Mouse (Mus musculus): ENCODE data around the gene Lysmd3. TPM values are rescaled to one million over a fixed set of nuclear protein-coding genes. Genes with fewer than 3 reads are reported as not detected.

Gene Lysmd3
- polyA plus RNA-seq, 1 experiment from 2014 or later, result 27.1 TPM

DNA sequence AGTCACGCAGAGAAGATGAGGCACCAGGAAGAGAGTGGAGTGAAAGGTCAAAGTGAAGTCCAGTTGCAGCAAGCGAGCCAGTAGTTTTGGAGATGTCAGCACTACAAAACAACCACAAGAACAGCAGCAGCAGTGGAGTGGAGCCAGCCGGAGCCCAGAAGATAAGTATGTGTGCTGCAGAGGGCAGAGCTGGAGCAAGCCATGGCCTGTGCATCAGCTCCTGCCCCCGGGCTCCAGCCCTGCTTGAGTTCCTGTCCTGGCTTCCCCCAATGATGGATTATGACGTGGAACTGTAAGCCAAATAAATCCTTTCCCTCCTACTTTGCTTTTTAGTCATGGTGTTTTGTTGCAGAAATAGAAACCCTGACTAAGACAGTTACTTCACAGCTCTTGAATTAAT is 26.8 kb downstream of the Lysmd3 start:
- Histone ChIP-seq H3K9ac (no peak overlapping the region), H3K27ac (no peak overlapping the region), H3K36me3 (peaks cover 14% of the 10 kb centered on the region; the same call in 1 of the 2 replicates), H3K27me3 (no peaks in the 10 kb centered on the region), H3K4me2 (no peak overlapping the region), H3K4me3 (no peak overlapping the region), H3K9me3 (no peaks in the 10 kb centered on the region), H3K4me1 (peaks cover 16% of the 10 kb centered on the region)
- 79% methylated on average over 5 of the region's 5 CpGs for WGBS
- no peak for ATAC-seq (ENCODE audit: insufficient number of reproducible peaks, insufficient read depth, low FRiP score, low TSS enrichment, low read depth)

DNA sequence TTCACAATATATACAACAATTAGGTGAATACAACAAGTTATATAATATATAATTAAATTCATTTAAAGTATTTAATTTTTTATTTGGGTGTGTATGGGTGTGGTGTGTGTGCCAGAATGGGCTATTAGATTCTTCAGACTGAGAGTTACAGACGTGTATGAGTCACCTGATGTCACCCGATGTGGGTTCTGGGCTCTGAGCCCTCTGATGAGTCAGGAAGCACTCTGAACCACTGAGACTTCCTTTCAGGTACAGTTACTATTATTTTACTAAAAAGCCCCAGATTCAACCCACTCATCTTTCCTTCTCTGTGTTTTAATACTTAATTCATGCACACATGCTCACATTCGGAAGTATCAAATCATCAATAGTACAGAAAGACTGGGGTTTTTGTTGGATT is 27.4 kb downstream of the Lysmd3 start:
- 92% methylated on average over 3 of the region's 3 CpGs for WGBS
- peaks cover 19% of the 10 kb centered on the region for H3K36me3 ChIP-seq
- no peak for ATAC-seq (ENCODE audit: insufficient number of reproducible peaks, insufficient read depth, low FRiP score, low TSS enrichment, low read depth)

DNA sequence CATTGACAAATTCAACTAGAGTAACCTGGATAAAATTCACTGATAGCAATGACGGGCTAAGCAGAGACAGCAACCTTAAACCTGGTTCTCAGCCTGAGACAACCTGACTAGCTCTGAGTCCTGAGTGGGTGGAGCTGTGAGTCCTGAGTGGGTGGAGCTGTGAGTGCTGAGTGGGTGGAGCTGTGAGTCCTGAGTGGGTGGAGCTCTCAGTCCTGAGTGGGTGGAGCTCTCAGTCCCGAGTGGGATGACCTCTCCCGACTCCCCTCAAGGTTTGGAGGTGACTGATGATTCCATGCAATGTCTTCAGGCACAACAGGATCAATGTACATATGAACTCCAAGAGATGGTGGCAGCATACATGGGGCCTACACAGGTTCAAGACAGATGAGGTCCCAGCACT is 32.1 kb downstream of the Lysmd3 start:
- 89% methylated on average over 3 of the region's 3 CpGs for WGBS
- Histone ChIP-seq H3K9me3 (no peaks in the 10 kb centered on the region), H3K36me3 (peaks cover 20% of the 10 kb centered on the region), H3K4me2 (no peak overlapping the region), H3K9ac (no peak overlapping the region), H3K27me3 (no peaks in the 10 kb centered on the region), H3K4me1 (no peaks in the 10 kb centered on the region), H3K27ac (no peak overlapping the region), H3K4me3 (no peak overlapping the region)
- no peak for ATAC-seq (ENCODE audit: insufficient number of reproducible peaks, insufficient read depth, low FRiP score, low TSS enrichment, low read depth)

More for the DNA sequence above, 27.4 kb downstream of the Lysmd3 start:
- no peak overlapping the region for H3K27ac ChIP-seq
- H3K9ac ChIP-seq, result no peak overlapping the region
- H3K4me3 ChIP-seq, result no peak overlapping the region
- no peaks in the 10 kb centered on the region for H3K9me3 ChIP-seq
- H3K4me1 ChIP-seq, result peaks cover 11% of the 10 kb centered on the region
- no peak overlapping the region for H3K4me2 ChIP-seq
- H3K27me3 ChIP-seq, result no peaks in the 10 kb centered on the region

DNA sequence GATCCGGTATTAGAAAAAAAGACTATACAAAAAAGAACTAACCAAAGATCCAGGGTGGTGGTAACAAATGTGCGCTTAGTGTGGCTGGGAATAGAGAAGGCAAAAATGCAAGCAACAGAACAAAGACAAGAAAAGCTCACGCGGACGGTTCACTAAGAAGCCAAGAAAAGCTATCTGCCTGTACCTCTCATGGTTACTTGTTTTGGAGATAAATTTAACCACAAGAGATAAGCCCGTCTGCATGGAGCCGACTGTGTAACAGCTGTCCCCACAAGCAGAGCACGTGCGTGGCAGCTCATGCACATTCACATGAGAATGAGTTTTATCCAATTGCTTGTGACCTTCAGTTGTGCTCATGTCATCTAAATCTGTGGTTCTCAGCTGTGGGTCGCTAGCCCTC is 33.0 kb downstream of the Lysmd3 start:
- no peak for ATAC-seq (ENCODE audit: insufficient number of reproducible peaks, insufficient read depth, low FRiP score, low TSS enrichment, low read depth)
- no peak overlapping the region for H3K4me3 ChIP-seq
- WGBS, result 74% methylated on average over 10 of the region's 10 CpGs
- no peak overlapping the region for H3K27ac ChIP-seq
- H3K4me1 ChIP-seq, result no peaks in the 10 kb centered on the region
- H3K9ac ChIP-seq, result no peak overlapping the region
- H3K27me3 ChIP-seq, result no peaks in the 10 kb centered on the region
- H3K4me2 ChIP-seq, result no peak overlapping the region
- no peaks in the 10 kb centered on the region for H3K9me3 ChIP-seq
- peaks cover 18% of the 10 kb centered on the region for H3K36me3 ChIP-seq

DNA sequence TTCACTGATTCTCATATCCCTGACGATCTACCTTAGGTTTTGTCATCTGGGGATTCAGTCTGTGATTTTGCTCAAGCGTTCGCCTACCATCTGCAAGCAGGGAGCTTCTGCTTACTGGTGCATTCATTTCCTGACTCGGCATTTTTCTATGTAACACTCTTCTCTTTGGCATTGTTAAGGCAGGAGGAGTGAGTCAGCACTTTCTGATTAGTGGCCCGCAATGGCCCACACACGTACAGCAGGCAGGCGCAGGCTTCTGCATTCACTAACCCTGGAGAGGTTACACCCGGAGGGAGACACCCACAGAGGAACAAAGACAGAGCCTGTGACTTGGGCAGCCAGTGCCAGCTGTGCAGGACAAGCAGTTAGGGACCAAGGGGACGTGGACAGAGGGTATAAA is 34.1 kb downstream of the Lysmd3 start:
- Histone ChIP-seq H3K4me2 (no peak overlapping the region), H3K4me1 (no peaks in the 10 kb centered on the region), H3K4me3 (no peak overlapping the region), H3K36me3 (peaks cover 12% of the 10 kb centered on the region), H3K27ac (no peak overlapping the region), H3K27me3 (no peaks in the 10 kb centered on the region), H3K9me3 (no peaks in the 10 kb centered on the region), H3K9ac (no peak overlapping the region)
- WGBS, result 58% methylated on average over 9 of the region's 9 CpGs
- no peak for ATAC-seq (ENCODE audit: insufficient number of reproducible peaks, insufficient read depth, low FRiP score, low TSS enrichment, low read depth)

DNA sequence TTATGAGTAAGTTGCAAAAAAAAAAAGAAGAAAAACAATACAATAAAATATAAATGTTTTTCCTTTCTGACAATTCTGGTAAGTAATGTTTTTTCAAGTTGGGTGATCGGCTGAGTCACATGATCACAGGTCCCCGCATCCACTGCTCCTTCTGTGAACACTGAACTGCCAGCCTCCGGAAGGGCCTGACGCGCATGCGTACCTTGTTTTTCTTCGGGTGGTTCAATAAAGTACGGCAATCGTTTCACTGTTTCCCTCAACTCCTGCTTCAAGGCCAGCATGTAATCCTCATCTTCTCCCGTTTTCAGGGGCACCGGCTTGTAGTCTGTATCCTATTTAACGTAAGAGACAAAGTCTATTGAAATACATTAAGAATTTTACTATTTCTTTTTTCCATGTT is 37.0 kb downstream of the Lysmd3 start:
- 91% methylated on average over 12 of the region's 12 CpGs for WGBS
- Histone ChIP-seq H3K9ac (no peak overlapping the region), H3K27me3 (no peaks in the 10 kb centered on the region), H3K4me3 (no peak overlapping the region), H3K4me1 (no peaks in the 10 kb centered on the region), H3K4me2 (no peak overlapping the region), H3K27ac (no peak overlapping the region), H3K36me3 (peaks cover 22% of the 10 kb centered on the region), H3K9me3 (no peaks in the 10 kb centered on the region)
- ATAC-seq (ENCODE audit: insufficient number of reproducible peaks, insufficient read depth, low FRiP score, low TSS enrichment, low read depth), result no peak

DNA sequence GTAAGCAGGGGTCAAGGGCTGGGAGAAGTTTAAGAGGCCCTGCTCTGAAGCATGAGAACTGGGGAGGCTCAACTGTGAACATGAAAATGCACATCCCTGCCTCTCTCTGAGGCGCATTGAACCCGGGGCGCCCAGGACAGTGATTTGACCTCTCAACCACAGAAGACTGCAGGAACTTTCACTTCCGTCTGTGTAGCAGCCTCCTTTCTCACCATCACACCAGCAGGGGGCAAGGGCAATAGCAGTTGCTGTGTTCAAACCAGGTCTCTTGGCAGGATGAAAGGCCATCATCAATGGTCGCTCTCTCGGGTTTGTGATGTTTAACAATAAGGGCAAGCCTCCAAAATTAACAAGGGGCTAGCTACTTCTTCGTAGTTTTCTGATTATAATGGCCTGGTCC is 45.7 kb downstream of the Lysmd3 start:
- Histone ChIP-seq H3K36me3 (peaks cover 3% of the 10 kb centered on the region), H3K4me1 (0 out of 2 replicates have a peak, but pooled peaks cover 5% of the 10 kb centered on the region), H3K27me3 (no peaks in the 10 kb centered on the region), H3K9ac (no peak overlapping the region), H3K27ac (no peak overlapping the region), H3K4me2 (no peak overlapping the region), H3K4me3 (no peak overlapping the region), H3K9me3 (no peaks in the 10 kb centered on the region)
- 84% methylated on average over 7 of the region's 7 CpGs for WGBS
- ATAC-seq (ENCODE audit: insufficient number of reproducible peaks, insufficient read depth, low FRiP score, low TSS enrichment, low read depth), result no peak

DNA sequence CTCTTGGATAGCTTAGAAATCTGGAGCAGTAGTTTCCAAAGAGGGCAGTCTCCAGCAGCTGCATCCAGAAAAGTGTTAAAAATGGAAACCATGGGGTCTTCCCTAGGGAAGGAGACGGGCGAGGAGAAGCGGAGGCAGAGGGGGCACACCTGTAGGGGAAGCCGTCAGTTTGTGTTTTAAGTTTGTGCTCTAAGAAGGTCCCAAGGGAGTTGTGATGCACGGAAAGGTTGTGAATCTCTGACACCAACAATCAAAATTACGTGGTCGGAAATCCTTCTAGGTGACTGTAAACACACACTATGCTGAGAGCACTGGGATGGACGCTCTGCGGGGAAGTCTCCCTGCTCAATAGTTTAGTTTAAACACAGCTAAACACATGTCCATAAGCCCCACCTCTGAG is 46.2 kb downstream of the Lysmd3 start:
- 82% methylated on average over 9 of the region's 9 CpGs for WGBS
- no peak for ATAC-seq (ENCODE audit: insufficient number of reproducible peaks, insufficient read depth, low FRiP score, low TSS enrichment, low read depth)
- no peaks in the 10 kb centered on the region for H3K27me3 ChIP-seq
- H3K4me1 ChIP-seq, result 0 out of 2 replicates have a peak, but pooled peaks cover 5% of the 10 kb centered on the region
- H3K9me3 ChIP-seq, result no peaks in the 10 kb centered on the region
- H3K27ac ChIP-seq, result no peak overlapping the region
- no peak overlapping the region for H3K4me2 ChIP-seq
- no peak overlapping the region for H3K9ac ChIP-seq
- H3K4me3 ChIP-seq, result no peak overlapping the region
- H3K36me3 ChIP-seq, result no peaks in the 10 kb centered on the region

DNA sequence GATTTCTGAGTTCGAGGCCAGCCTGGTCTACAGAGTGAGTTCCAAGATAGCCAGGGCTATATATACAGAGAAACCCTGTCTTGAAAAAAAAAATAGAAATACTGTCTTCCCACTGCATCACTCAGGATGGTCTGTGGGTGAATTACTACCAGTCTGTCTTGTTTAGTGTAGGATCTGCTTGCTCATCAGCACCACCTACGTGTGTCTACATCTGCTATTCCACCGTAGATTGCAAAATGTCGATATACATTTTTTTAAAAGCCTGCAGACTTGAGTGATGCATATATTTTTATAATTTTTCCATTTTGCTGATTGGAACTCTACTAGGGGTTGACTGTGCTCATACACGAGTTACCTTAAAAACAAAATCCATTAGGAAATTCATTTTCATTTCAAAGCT is 48.8 kb downstream of the Lysmd3 start:
- Histone ChIP-seq H3K27me3 (no peaks in the 10 kb centered on the region), H3K27ac (no peak overlapping the region), H3K36me3 (no peaks in the 10 kb centered on the region), H3K9me3 (no peaks in the 10 kb centered on the region), H3K9ac (no peak overlapping the region), H3K4me2 (no peak overlapping the region), H3K4me3 (no peak overlapping the region), H3K4me1 (peaks cover 16% of the 10 kb centered on the region)
- 87% methylated on average over 5 of the region's 5 CpGs for WGBS
- no peak for ATAC-seq (ENCODE audit: insufficient number of reproducible peaks, insufficient read depth, low FRiP score, low TSS enrichment, low read depth)

DNA sequence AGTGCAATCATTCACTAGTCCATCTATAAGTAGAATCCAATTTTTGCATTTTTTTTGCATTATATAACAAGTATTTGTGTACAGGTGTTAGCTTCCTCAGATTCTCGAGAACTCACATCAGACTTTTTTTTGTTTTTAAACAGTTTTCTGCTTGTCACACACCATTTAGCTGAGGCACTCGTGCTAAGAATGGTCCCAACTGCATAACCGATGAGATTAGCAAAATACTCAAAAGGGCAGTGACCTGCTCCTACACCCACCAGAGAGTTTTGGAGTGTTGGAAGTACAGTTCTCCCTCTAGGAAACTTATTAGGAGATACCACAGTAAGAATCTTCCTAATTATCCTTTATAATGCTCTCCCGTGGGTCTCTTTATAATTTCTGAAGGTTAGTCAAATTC is 52.3 kb downstream of the Lysmd3 start:
- no peaks in the 10 kb centered on the region for H3K9me3 ChIP-seq
- no peaks in the 10 kb centered on the region for H3K36me3 ChIP-seq
- 29% methylated on average over 4 of the region's 4 CpGs for WGBS
- H3K27ac ChIP-seq, result no peak overlapping the region
- peak overlapping the region; percentile 98 for H3K4me2 ChIP-seq
- H3K4me3 ChIP-seq, result peak overlapping the region; percentile 81
- H3K9ac ChIP-seq, result peak overlapping the region; percentile 81; the same call in 1 of the 2 replicates
- H3K27me3 ChIP-seq, result no peaks in the 10 kb centered on the region
- peaks cover 23% of the 10 kb centered on the region for H3K4me1 ChIP-seq
- no peak for ATAC-seq (ENCODE audit: insufficient number of reproducible peaks, insufficient read depth, low FRiP score, low TSS enrichment, low read depth)

DNA sequence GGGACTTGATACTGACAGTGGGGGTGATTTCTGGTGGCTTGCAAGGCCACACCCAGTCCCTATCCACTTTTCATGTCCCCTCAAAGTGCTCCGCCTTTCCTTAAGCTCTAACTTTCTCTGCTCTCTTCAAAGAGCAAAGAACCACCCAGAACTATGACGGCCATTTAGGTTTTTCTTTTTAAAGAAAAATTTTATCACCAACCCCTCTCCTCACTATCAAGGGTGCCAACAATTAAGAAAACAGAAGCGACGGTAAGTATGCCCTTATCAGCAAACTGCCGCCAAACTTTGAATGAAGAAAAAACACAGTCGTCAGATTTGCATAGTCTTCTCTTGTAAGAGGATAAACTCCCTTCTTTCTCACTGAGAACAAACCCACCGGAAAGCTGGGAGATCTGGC is 52.8 kb downstream of the Lysmd3 start:
- Histone ChIP-seq H3K4me1 (peaks cover 23% of the 10 kb centered on the region), H3K4me2 (peak overlapping the region; percentile 98), H3K27ac (peak overlapping the region; percentile 90), H3K9ac (peak overlapping the region; percentile 81), H3K9me3 (no peaks in the 10 kb centered on the region), H3K4me3 (peak overlapping the region; percentile 81), H3K36me3 (no peaks in the 10 kb centered on the region), H3K27me3 (no peaks in the 10 kb centered on the region)
- no peak for ATAC-seq (ENCODE audit: insufficient number of reproducible peaks, insufficient read depth, low FRiP score, low TSS enrichment, low read depth)
- WGBS, result 2% methylated on average over 7 of the region's 7 CpGs

DNA sequence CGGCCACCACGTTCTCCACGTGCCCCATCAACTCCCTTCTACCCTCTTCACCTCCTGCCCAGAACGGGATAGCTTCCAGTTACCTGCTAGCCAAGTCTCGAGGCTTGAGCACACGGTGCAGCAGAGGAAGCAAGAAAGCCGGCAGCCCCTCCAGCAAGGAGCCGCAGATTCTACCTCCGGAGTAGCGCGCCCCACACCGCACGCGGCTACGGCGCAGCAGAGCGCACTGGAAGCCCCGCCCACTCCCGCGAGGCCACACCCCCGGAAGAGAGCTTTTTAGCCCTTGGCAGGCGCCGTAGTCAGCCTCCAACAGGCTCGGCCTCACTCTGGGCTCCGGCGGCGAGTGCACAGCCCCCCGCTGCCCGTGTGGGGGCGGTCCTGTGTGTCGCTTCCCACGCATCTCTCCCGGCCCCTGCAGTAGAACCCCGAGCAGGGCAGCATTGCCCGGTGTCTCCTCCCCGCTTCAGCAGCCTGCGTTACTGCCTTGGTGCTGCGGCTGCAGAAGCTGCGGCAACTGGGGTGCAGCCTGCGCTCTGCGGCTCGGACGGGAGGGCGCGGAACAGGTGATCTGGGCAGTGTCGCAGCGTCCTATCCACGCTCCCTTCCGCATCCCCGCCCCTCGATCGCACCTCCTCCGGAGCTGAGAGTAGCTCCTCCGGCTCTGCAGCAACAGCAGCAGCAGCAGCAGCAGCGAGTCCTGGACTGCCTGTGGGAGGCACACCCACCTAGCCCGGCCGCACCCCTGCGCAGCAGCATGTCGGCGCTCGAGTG is 53.5 kb downstream of the Lysmd3 start, which contains the start of the genes Polr3g and Mblac2:
Gene Polr3g (minus strand): TSS at position 239 of the 771 bp plus-strand sequence.
Gene Mblac2 (plus strand): TSS at position 567 of the 771 bp plus-strand sequence.
- ATAC-seq (ENCODE audit: insufficient number of reproducible peaks, insufficient read depth, low FRiP score, low TSS enrichment, low read depth), result peak; percentile 97
- Histone ChIP-seq H3K27me3 (no peaks in the 10 kb centered on the region), H3K9me3 (no peaks in the 10 kb centered on the region), H3K4me2 (peak within 1 kb of the TSS; percentile 98), H3K9ac (peak within 1 kb of the TSS; percentile 81), H3K4me3 (peak within 1 kb of the TSS; percentile 81), H3K4me1 (peaks cover 23% of the 10 kb centered on the region), H3K36me3 (no peaks in the 10 kb centered on the region), H3K27ac (peak within 1 kb of the TSS; percentile 90)
- WGBS, result under 1% methylated on average over 61 of the region's 61 CpGs

Measured in embryonic facial prominence, embryonic 13.5 days (tissue).